Mouse (Mus musculus) CH12.LX (cell line): ENCODE measurements around the gene Itgad.
A peak's percentile ranks its signal among the peaks of the same experiment; 100 is the strongest.

Experiments used
- CTCF ChIP-seq, 2 experiments: IDR thresholded peaks in 1 of 2; conservative IDR thresholded peaks in 1 of 2; 2 replicates each; pipeline ENCODE4 v1.5.1; 2011 to 2012; ENCODE audit warnings: low read depth in 2 of 2, low read length in 2 of 2, improper control_type of control experiment in 1 of 2, inconsistent platforms in 1 of 2, mild to moderate bottlenecking in 1 of 2, moderate library complexity in 1 of 2
- ETS1 ChIP-seq: conservative IDR thresholded peaks from 2 replicates; pipeline ENCODE4 v1.6.1; 2012; ENCODE audit warnings: low read depth, mild to moderate bottlenecking, inconsistent platforms, low read length, improper control_type of control experiment, moderate library complexity
- HCFC1 ChIP-seq: IDR thresholded peaks from 2 replicates; pipeline ENCODE4 v1.6.1; 2012; ENCODE audit warnings: low read depth, mild to moderate bottlenecking, inconsistent platforms, low read length, improper control_type of control experiment
- JUND ChIP-seq: conservative IDR thresholded peaks from 2 replicates; pipeline ENCODE4 v1.6.1; 2011; ENCODE audit warnings: low read depth, low read length, improper control_type of control experiment
- MAX ChIP-seq: IDR thresholded peaks from 2 replicates; pipeline ENCODE4 v1.6.1; 2011; ENCODE audit warnings: low read length, improper control_type of control experiment

GRCm38 (mm10) chr7:128234796-128235195 is 80.6 kb downstream of the Itgad start:
- TF ChIP-seq ETS1 (no peak; the same call in 1 of the 2 replicates), HCFC1 (no peak), JUND (peak; percentile 87), CTCF (conservative IDR thresholded peaks at IDR 0.05 in 1 of 2, IDR thresholded peaks at IDR 0.05 in 1 of 2; ENCODE audit: low read depth in 2 of 2, low read length in 2 of 2) (no peak), MAX (no peak)
